In the genomic region with DNA sequence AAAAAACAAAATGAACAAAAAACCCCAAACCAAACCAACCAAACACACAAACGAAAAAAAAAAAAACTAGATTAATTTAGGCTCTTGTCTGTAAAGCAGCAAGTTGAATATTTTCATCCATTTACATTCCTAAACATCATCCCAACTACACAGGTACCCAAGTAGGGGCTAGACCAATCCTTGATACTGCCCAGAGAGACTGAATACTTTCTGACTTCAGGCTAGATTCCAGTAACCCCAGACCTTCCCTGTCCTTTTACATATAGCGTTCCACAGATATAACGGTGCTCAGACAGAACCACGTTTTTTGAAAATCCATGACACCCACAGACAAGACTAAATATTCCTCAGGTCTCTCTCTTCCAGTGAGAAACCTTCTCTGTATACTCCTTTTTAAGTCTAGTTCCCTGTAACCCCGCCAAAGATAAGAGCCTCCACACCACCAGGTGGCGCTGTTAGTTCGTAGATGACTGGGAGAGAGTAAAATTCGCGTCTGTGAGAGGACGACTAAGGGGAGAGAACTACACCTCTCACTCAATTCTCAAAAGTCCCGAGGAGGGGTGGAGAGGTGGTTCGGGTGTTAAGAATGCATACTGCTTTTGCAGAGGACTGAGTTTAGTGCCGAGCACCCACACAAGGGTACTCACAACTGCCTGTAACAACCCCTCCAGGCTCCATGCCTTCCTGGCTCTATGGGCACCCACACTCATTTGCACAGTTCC, we compare ENCODE assay signal across 9 mouse cellular contexts. TPM values are rescaled to one million over a fixed set of nuclear protein-coding genes. Genes with fewer than 3 reads are reported as not detected.
DNase-seq lines count a peak whose midpoint lies in the region; ATAC-seq and TF ChIP-seq lines count a peak whose summit lies in the region.
"Had no signal": no experiment of that assay in that cellular context is flagged by ENCODE, and none has a peak within 500 bp of the region (broad histone marks: within the 10 kb centered on the region; RNA-seq: fewer than 3 reads in every experiment).

No protein-coding gene starts in this region.

- DNase-seq in 3T3-L1 (ENCODE audit: low read depth, low spot score): peak; percentile 58
- DNase-seq in adrenal gland, postnatal 36 days: peak; percentile 90 to 91
- peak; percentile 94 for DNase-seq in embryonic facial prominence, embryonic 14.5 days (ENCODE audit: low spot score)
- DNase-seq in midbrain, postnatal 0 days (ENCODE audit: low spot score): peak; percentile 91
- peak; percentile 54 to 85 for DNase-seq in spleen, postnatal 10 days (ENCODE audit: low spot score in 2 of 2)

- peak overlapping the region; percentile 67 for H3K9ac ChIP-seq in embryonic facial prominence, embryonic 14.5 days (ENCODE audit: low read depth, low read length)
- H3K9ac ChIP-seq in heart, embryonic 11.5 days (ENCODE audit: low read depth, low read length): peak overlapping the region; percentile 68
- H3K9ac ChIP-seq in kidney, embryonic 15.5 days: peak overlapping the region; percentile 44
- H3K9ac ChIP-seq in limb, embryonic 15.5 days: peak overlapping the region; percentile 50; the same call in 1 of the 2 replicates
- peak overlapping the region; percentile 60 for H3K9ac ChIP-seq in midbrain, postnatal 0 days (replicated peaks; ENCODE audit: low read length, poor library complexity, severe bottlenecking)

- H3K4me3 ChIP-seq in embryonic facial prominence, embryonic 14.5 days (ENCODE audit: low read depth, low read length): peak overlapping the region; percentile 47
- H3K4me3 ChIP-seq in heart, embryonic 11.5 days (ENCODE audit: low read depth, low read length): peak overlapping the region; percentile 46
- peak overlapping the region; percentile 53 for H3K4me3 ChIP-seq in kidney, embryonic 15.5 days (replicated peaks)
- peak overlapping the region; percentile 48 for H3K4me3 ChIP-seq in limb, embryonic 15.5 days
- H3K4me3 ChIP-seq in midbrain, postnatal 0 days (ENCODE audit: low read depth, low read length): peak overlapping the region; percentile 54

- H3K4me1 ChIP-seq in embryonic facial prominence, embryonic 14.5 days (ENCODE audit: control insufficient read depth, insufficient read depth, low read length): no peaks in the 10 kb centered on the region
- H3K4me1 ChIP-seq in heart, embryonic 11.5 days (ENCODE audit: control insufficient read depth, insufficient read depth, low read length): no peaks in the 10 kb centered on the region
- 0 out of 2 replicates have a peak, but pooled peaks cover 4% of the 10 kb centered on the region for H3K4me1 ChIP-seq in kidney, embryonic 15.5 days
- no peaks in the 10 kb centered on the region for H3K4me1 ChIP-seq in limb, embryonic 15.5 days
- H3K4me1 ChIP-seq in midbrain, postnatal 0 days (ENCODE audit: insufficient read depth, low read length): no peaks in the 10 kb centered on the region

- H3K27ac ChIP-seq in embryonic facial prominence, embryonic 14.5 days (replicated peaks; ENCODE audit: low read depth, low read length): peak overlapping the region; percentile 59
- no peak overlapping the region for H3K27ac ChIP-seq in heart, embryonic 11.5 days (ENCODE audit: low read depth, low read length)
- H3K27ac ChIP-seq in kidney, embryonic 15.5 days: peak overlapping the region; percentile 43; the same call in 1 of the 2 replicates
- H3K27ac ChIP-seq in limb, embryonic 15.5 days: peak overlapping the region; percentile 77
- H3K27ac ChIP-seq in midbrain, postnatal 0 days (ENCODE audit: low read depth, low read length): peak overlapping the region; percentile 51

- 10% methylated on average over 13 of the region's 13 CpGs for WGBS in embryonic facial prominence, embryonic 14.5 days
- 12% methylated on average over 13 of the region's 13 CpGs for WGBS in heart, embryonic 11.5 days (ENCODE audit: insufficient replicate concordance)
- WGBS in kidney, embryonic 15.5 days: 11% methylated on average over 13 of the region's 13 CpGs
- 13% methylated on average over 13 of the region's 13 CpGs for WGBS in limb, embryonic 15.5 days
- WGBS in midbrain, postnatal 0 days: 10% methylated on average over 13 of the region's 13 CpGs

- H3K27me3 ChIP-seq in embryonic facial prominence, embryonic 14.5 days (replicated peaks; ENCODE audit: control insufficient read depth, insufficient read depth, low read length): no peaks in the 10 kb centered on the region
- H3K27me3 ChIP-seq in heart, embryonic 11.5 days (ENCODE audit: control insufficient read depth, insufficient read depth, low read length): no peaks in the 10 kb centered on the region
- H3K27me3 ChIP-seq in kidney, embryonic 15.5 days: no peaks in the 10 kb centered on the region
- H3K27me3 ChIP-seq in limb, embryonic 15.5 days: no peaks in the 10 kb centered on the region
- no peaks in the 10 kb centered on the region for H3K27me3 ChIP-seq in midbrain, postnatal 0 days (ENCODE audit: insufficient read depth, low read length)

- H3K36me3 ChIP-seq in embryonic facial prominence, embryonic 14.5 days (ENCODE audit: control insufficient read depth, insufficient read depth, low read length): no peaks in the 10 kb centered on the region
- no peaks in the 10 kb centered on the region for H3K36me3 ChIP-seq in heart, embryonic 11.5 days (ENCODE audit: control insufficient read depth, insufficient read depth, low read length)
- no peaks in the 10 kb centered on the region for H3K36me3 ChIP-seq in kidney, embryonic 15.5 days
- H3K36me3 ChIP-seq in limb, embryonic 15.5 days: no peaks in the 10 kb centered on the region
- H3K36me3 ChIP-seq in midbrain, postnatal 0 days (ENCODE audit: insufficient read depth, low read length): no peaks in the 10 kb centered on the region
- H3K36me3 ChIP-seq: G1E had no signal

- H3K4me2 ChIP-seq in embryonic facial prominence, embryonic 14.5 days (ENCODE audit: low read depth, low read length): peak overlapping the region; percentile 67
- peak overlapping the region; percentile 65 for H3K4me2 ChIP-seq in heart, embryonic 11.5 days
- peak overlapping the region; percentile 68 for H3K4me2 ChIP-seq in kidney, embryonic 15.5 days
- peak overlapping the region; percentile 57 for H3K4me2 ChIP-seq in limb, embryonic 15.5 days
- H3K4me2 ChIP-seq in midbrain, postnatal 0 days (ENCODE audit: low read depth, low read length, poor library complexity, severe bottlenecking): peak overlapping the region; percentile 71

- peak; percentile 91 for ATAC-seq in embryonic facial prominence, embryonic 14.5 days (ENCODE audit: low read depth)
- peak; percentile 39; the same call in 1 of the 2 replicates for ATAC-seq in heart, embryonic 11.5 days (replicated peaks; ENCODE audit: insufficient number of reproducible peaks, low FRiP score, low TSS enrichment)
- peak; percentile 83 for ATAC-seq in kidney, embryonic 15.5 days (replicated peaks; ENCODE audit: low FRiP score)
- peak; percentile 65; the same call in 1 of the 2 replicates for ATAC-seq in limb, embryonic 15.5 days (ENCODE audit: insufficient number of reproducible peaks, low FRiP score, low TSS enrichment, low read depth)
- peak; percentile 88 for ATAC-seq in midbrain, postnatal 0 days (ENCODE audit: low FRiP score)

- peak; percentile 89 for TF ChIP-seq CTCF in midbrain, postnatal 0 days (IDR thresholded peaks at IDR 0.05)

- H3K9me3 ChIP-seq in embryonic facial prominence, embryonic 14.5 days (ENCODE audit: control insufficient read depth, low read length): no peaks in the 10 kb centered on the region
- H3K9me3 ChIP-seq in heart, embryonic 11.5 days (replicated peaks; ENCODE audit: control insufficient read depth, low read length): no peaks in the 10 kb centered on the region; the same call in 1 of the 2 replicates
- H3K9me3 ChIP-seq in kidney, embryonic 15.5 days (replicated peaks): no peaks in the 10 kb centered on the region
- H3K9me3 ChIP-seq in limb, embryonic 15.5 days: no peaks in the 10 kb centered on the region
- no peaks in the 10 kb centered on the region for H3K9me3 ChIP-seq in midbrain, postnatal 0 days (ENCODE audit: low read length)
- H3K9me3 ChIP-seq: G1E had no signal

RNA-seq across cellular contexts. Expression of gene Cyp2s1, which starts 31.2 kb away (rescaled TPM):
- 1 to 10 TPM; 1.9 to 2.5 TPM for total RNA-seq in adrenal gland, postnatal 36 days (2021)
- 4.1 TPM in 2 replicates for polyA plus RNA-seq in embryonic facial prominence, embryonic 14.5 days (2014; fragmentation: Nextera tagmentation; extraction: Ambion mirVana)
- 4.0 and 5.5 TPM in 2 replicates for polyA plus RNA-seq in heart, embryonic 11.5 days (2014; fragmentation: Nextera tagmentation; extraction: Ambion mirVana)
- 17.2 and 18.1 TPM in 2 replicates for polyA plus RNA-seq in kidney, embryonic 15.5 days (2015; fragmentation: Nextera tagmentation; extraction: Ambion mirVana)
- 3.0 and 3.9 TPM in 2 replicates for polyA plus RNA-seq in limb, embryonic 15.5 days (2015; fragmentation: Nextera tagmentation; extraction: Ambion mirVana)
- 3.0 and 4.8 TPM in 2 replicates for total RNA-seq in midbrain, postnatal 0 days (2014; rRNA removed)
- 2.5 and 3.4 TPM in 2 replicates for polyA plus RNA-seq in midbrain, postnatal 0 days (2015; fragmentation: Nextera tagmentation; extraction: Ambion mirVana)
- polyA plus RNA-seq: G1E had no signal

RNA-seq across cellular contexts. Expression of gene Cyp2b10, which starts 49.5 kb away (rescaled TPM):
- total RNA-seq in adrenal gland, postnatal 36 days (2021): 1 to 10 TPM; 3.9 to 7.6 TPM
- polyA plus RNA-seq in embryonic facial prominence, embryonic 14.5 days (2014; fragmentation: Nextera tagmentation; extraction: Ambion mirVana): not detected in 2 replicates
- polyA plus RNA-seq in heart, embryonic 11.5 days (2014; fragmentation: Nextera tagmentation; extraction: Ambion mirVana): not detected in 2 replicates
- not detected in 2 replicates for polyA plus RNA-seq in kidney, embryonic 15.5 days (2015; fragmentation: Nextera tagmentation; extraction: Ambion mirVana)
- not detected in 2 replicates for polyA plus RNA-seq in limb, embryonic 15.5 days (2015; fragmentation: Nextera tagmentation; extraction: Ambion mirVana)
- total RNA-seq in midbrain, postnatal 0 days (2014; rRNA removed): not detected in 2 replicates
- polyA plus RNA-seq in midbrain, postnatal 0 days (2015; fragmentation: Nextera tagmentation; extraction: Ambion mirVana): not detected in 2 replicates
- total RNA-seq: G1E had no signal
- polyA plus RNA-seq: G1E had no signal

RNA-seq across cellular contexts. Expression of gene Axl, which starts 59.4 kb away (rescaled TPM):
- total RNA-seq in adrenal gland, postnatal 36 days (2021): 10 to 100 TPM; 50.7 to 63.4 TPM
- polyA plus RNA-seq in embryonic facial prominence, embryonic 14.5 days (2014; fragmentation: Nextera tagmentation; extraction: Ambion mirVana): 114 and 116 TPM in 2 replicates
- polyA plus RNA-seq in heart, embryonic 11.5 days (2014; fragmentation: Nextera tagmentation; extraction: Ambion mirVana): 53.6 and 54.5 TPM in 2 replicates
- 81.9 and 91.5 TPM in 2 replicates for polyA plus RNA-seq in kidney, embryonic 15.5 days (2015; fragmentation: Nextera tagmentation; extraction: Ambion mirVana)
- 131 and 133 TPM in 2 replicates for polyA plus RNA-seq in limb, embryonic 15.5 days (2015; fragmentation: Nextera tagmentation; extraction: Ambion mirVana)
- 22.2 and 28.1 TPM in 2 replicates for total RNA-seq in midbrain, postnatal 0 days (2014; rRNA removed)
- polyA plus RNA-seq in midbrain, postnatal 0 days (2015; fragmentation: Nextera tagmentation; extraction: Ambion mirVana): 16.5 and 20.7 TPM in 2 replicates
- polyA plus RNA-seq: G1E had no signal

Comparison
In these comparisons a context has a peak if more than half of its experiments do, and no peak if none do; other contexts are left out.
1. ATAC-seq: peak in every context shown above with its lines; median percentile 91 in embryonic facial prominence, embryonic 14.5 days; 88 in midbrain, postnatal 0 days; 83 in kidney, embryonic 15.5 days; 65 in limb, embryonic 15.5 days; 39 in heart, embryonic 11.5 days.